Mouse (Mus musculus): ENCODE measurements around the gene Map4k1.

DNA sequence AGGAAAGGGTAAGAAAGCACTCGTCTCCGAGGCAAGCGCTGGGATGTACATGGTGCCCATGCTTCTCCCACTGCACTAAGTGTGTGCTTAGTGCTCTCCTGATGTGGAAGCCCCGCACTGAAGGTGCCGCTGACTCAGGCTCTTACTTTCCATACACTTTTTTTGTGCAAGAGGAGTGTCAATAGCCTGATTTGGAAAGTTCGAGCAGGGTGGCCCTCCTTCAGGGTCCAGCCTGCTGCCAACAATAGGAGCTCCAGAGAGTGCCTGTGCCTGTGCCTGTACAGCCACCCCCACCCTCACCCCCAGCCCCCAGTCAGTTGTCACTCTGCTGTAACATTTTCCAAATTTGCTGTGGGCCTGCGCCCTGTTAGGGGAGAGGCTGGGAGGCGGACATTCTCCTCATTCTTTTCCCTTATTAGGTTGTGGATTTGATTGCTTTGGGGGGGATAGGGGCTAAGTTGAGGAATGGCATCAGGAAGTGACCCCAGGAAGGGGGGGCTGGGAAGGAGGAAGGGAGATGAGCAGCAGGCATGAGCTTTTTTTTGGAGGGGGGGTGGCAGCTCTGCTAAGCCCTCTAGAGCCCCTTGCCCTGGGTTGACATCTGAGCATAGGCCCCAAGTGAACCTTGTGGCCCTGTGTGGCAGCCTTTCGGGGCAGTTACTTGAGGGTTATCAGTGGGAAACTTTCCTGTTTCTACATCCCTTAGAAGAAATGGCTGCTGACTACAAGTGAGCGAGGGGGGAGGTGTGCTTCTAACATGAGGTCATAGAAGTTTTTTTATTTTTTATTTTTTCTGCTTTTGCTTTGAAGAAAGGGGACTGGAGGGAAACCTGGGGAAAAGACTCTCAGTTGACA is 36.2 kb upstream of the Map4k1 start:
- no peak for TF ChIP-seq POLR2A (IDR thresholded peaks at IDR 0.05; ENCODE audit: control insufficient read depth, low read depth, low read length)
- no peak for TF ChIP-seq CTCF (IDR thresholded peaks at IDR 0.05; ENCODE audit: control insufficient read depth, insufficient read depth, insufficient replicate concordance, low read depth, low read length)

Measured in testis, adult 2 months (tissue).